Mouse (Mus musculus) kidney, embryonic 15.5 days (tissue): Measurements from ENCODE around the gene Plin1. TPM values are rescaled to one million over a fixed set of nuclear protein-coding genes. Genes with fewer than 3 reads are reported as not detected.

Source experiments
- ATAC-seq: fragments of 200-750 bp; cut with Nextera tagmentation; replicated peaks from 2 replicates; pipeline ENCODE4 v1.8.0; 2017; ENCODE audit warnings: moderate TSS enrichment; ENCODE audit not compliant: low FRiP score
- H3K27ac ChIP-seq: fragments of 300-500 bp; sonication (generic); 2 replicates; pipeline ENCODE4 v1.5.1; 2015; ENCODE audit warnings: mild to moderate bottlenecking, inconsistent platforms
- H3K27me3 ChIP-seq: fragments of 300-500 bp; sonication (generic); 2 replicates; pipeline ENCODE4 v1.6.1; 2015; ENCODE audit warnings: inconsistent platforms
- H3K36me3 ChIP-seq: fragments of 300-500 bp; sonication (generic); 2 replicates; pipeline ENCODE4 v1.6.1; 2015; ENCODE audit warnings: inconsistent platforms
- H3K4me1 ChIP-seq: fragments of 300-500 bp; sonication (generic); 2 replicates; pipeline ENCODE4 v1.6.1; 2015; ENCODE audit warnings: inconsistent platforms
- H3K4me2 ChIP-seq: fragments of 300-500 bp; sonication (generic); 2 replicates; pipeline ENCODE4 v1.6.1; 2015; ENCODE audit warnings: moderate library complexity, mild to moderate bottlenecking, inconsistent platforms
- H3K4me3 ChIP-seq: fragments of 300-500 bp; sonication (generic); replicated peaks from 2 replicates; pipeline ENCODE4 v1.5.1; 2015; ENCODE audit warnings: mild to moderate bottlenecking, inconsistent platforms
- H3K9ac ChIP-seq: fragments of 300-500 bp; sonication (generic); 2 replicates; pipeline ENCODE4 v1.6.1; 2015; ENCODE audit warnings: mild to moderate bottlenecking, inconsistent platforms
- H3K9me3 ChIP-seq: fragments of 300-500 bp; sonication (generic); replicated peaks from 2 replicates; pipeline ENCODE4 v1.6.1; 2016; ENCODE audit warnings: inconsistent platforms
- WGBS: fragments of 180-500 bp; shearing (Covaris S2); methylation state at CpG from one replicate; pipeline ENCODE4 v1.1.7; 2015; ENCODE audit warnings: mixed read lengths; 5-methylcytosine and 5-hydroxymethylcytosine counted together
- polyA plus RNA-seq: library from polyadenylated mRNA; unstranded; fragments of >200 nt; fragmentation: Nextera tagmentation; extraction: Ambion mirVana; gene quantifications from 2 replicates; pipeline ENCODE4 v1.2.1, GENCODE M21; 2015

Gene Plin1
- polyA plus RNA-seq, 1 experiment from 2014 or later = 0.70 TPM

DNA sequence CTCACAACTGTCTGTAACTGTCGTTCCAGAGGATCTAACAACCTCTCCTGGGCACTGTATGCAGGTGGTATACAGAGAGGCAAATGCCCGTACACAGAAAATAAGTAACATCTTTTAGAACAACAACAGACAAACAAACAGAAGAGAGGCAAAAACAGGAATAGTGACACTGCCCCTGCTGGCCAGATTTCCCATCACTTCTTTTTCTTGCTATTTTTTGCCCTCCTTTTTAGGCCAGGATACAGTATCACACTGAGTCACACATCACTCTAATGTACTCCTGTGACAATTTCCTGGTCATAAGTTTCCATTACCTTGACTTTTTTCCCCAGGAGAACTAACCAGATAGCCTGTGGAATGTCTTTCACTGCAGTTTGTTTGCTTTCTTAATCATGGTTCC, 23.6 kb upstream of the Plin1 start:
- H3K27me3 ChIP-seq = no peaks in the 10 kb centered on the region
- H3K9ac ChIP-seq = no peak overlapping the region
- no peaks in the 10 kb centered on the region for H3K9me3 ChIP-seq
- H3K36me3 ChIP-seq = no peaks in the 10 kb centered on the region
- H3K4me1 ChIP-seq = no peaks in the 10 kb centered on the region
- ATAC-seq = no peak
- 48% methylated on average over 2 of the region's 2 CpGs for WGBS
- H3K27ac ChIP-seq = no peak overlapping the region
- H3K4me3 ChIP-seq = no peak overlapping the region
- H3K4me2 ChIP-seq = no peak overlapping the region

- Histone ChIP-seq H3K4me1 (no peaks in the 10 kb centered on the region), H3K4me2 (no peak overlapping the region), H3K27ac (no peak overlapping the region), H3K36me3 (no peaks in the 10 kb centered on the region), H3K4me3 (no peak overlapping the region), H3K9ac (no peak overlapping the region), H3K9me3 (no peaks in the 10 kb centered on the region), H3K27me3 (0 out of 2 replicates have a peak, but pooled peaks cover 2% of the 10 kb centered on the region)
- 88% methylated on average over 6 of the region's 6 CpGs for WGBS
- no peak for ATAC-seq
Measured at GRCm38 (mm10) chr7:79749511-79749910, 16.8 kb upstream of the Plin1 start.

DNA sequence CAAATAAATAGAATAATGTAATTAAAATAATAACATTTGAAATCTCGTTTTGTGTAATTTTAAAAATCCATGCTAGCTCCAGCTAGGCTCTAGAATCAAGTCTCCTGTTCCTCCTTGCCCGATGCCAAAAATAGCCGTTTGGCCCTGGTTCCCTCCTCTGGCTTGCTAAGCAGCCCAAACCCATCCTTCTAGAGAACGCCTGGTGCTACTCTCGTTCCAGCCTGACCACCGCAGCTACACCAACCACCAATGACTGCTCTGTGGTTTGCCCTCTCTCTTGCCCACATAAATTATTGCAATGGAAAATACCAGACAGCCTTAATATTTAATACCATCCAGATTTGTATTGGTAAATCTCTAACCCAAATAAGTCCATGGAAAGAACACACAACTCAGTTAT, 15.0 kb upstream of the Plin1 start:
- Histone ChIP-seq H3K36me3 (no peaks in the 10 kb centered on the region), H3K4me1 (peaks cover 7% of the 10 kb centered on the region), H3K9me3 (no peaks in the 10 kb centered on the region), H3K4me2 (no peak overlapping the region), H3K9ac (no peak overlapping the region), H3K27ac (no peak overlapping the region), H3K4me3 (no peak overlapping the region), H3K27me3 (0 out of 2 replicates have a peak, but pooled peaks cover 2% of the 10 kb centered on the region)
- no peak for ATAC-seq
- 83% methylated on average over 6 of the region's 6 CpGs for WGBS

GRCm38 (mm10) chr7:79744585-79744984, 11.9 kb upstream of the Plin1 start:
- H3K4me2 ChIP-seq = no peak overlapping the region
- H3K4me1 ChIP-seq = peaks cover 7% of the 10 kb centered on the region
- H3K4me3 ChIP-seq = no peak overlapping the region
- 0 out of 2 replicates have a peak, but pooled peaks cover 2% of the 10 kb centered on the region for H3K27me3 ChIP-seq
- H3K9ac ChIP-seq = no peak overlapping the region
- 80% methylated on average over 5 of the region's 5 CpGs for WGBS
- H3K36me3 ChIP-seq = 0 out of 2 replicates have a peak, but pooled peaks cover 3% of the 10 kb centered on the region
- no peak for ATAC-seq
- H3K27ac ChIP-seq = no peak overlapping the region
- H3K9me3 ChIP-seq = no peaks in the 10 kb centered on the region

DNA sequence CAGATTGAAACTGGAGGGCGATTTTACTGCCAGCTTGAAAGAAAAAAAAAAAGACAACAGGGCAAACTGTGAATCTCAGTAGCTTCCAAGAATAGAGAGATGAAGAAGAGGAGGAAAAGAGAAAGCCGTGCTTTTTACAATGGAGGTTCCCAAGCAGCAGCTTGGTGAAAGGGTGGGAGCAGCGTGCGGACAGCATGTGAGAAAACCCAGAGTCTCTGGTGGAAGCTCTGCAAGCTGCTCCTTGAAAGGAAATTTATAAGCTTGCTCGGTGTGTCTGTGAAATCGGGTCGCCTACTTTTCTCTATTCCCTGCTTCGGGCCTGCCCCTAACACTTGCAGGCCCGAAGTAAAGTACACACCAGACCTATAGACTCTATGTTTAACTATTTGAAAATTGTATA, 11.3 kb upstream of the Plin1 start:
- H3K4me2 ChIP-seq = no peak overlapping the region
- 0 out of 2 replicates have a peak, but pooled peaks cover 4% of the 10 kb centered on the region for H3K36me3 ChIP-seq
- WGBS = 91% methylated on average over 9 of the region's 9 CpGs
- no peak overlapping the region for H3K9ac ChIP-seq
- H3K4me3 ChIP-seq = no peak overlapping the region
- ATAC-seq = no peak
- H3K4me1 ChIP-seq = peaks cover 7% of the 10 kb centered on the region
- no peak overlapping the region for H3K27ac ChIP-seq
- H3K27me3 ChIP-seq = 0 out of 2 replicates have a peak, but pooled peaks cover 2% of the 10 kb centered on the region
- no peaks in the 10 kb centered on the region for H3K9me3 ChIP-seq

DNA sequence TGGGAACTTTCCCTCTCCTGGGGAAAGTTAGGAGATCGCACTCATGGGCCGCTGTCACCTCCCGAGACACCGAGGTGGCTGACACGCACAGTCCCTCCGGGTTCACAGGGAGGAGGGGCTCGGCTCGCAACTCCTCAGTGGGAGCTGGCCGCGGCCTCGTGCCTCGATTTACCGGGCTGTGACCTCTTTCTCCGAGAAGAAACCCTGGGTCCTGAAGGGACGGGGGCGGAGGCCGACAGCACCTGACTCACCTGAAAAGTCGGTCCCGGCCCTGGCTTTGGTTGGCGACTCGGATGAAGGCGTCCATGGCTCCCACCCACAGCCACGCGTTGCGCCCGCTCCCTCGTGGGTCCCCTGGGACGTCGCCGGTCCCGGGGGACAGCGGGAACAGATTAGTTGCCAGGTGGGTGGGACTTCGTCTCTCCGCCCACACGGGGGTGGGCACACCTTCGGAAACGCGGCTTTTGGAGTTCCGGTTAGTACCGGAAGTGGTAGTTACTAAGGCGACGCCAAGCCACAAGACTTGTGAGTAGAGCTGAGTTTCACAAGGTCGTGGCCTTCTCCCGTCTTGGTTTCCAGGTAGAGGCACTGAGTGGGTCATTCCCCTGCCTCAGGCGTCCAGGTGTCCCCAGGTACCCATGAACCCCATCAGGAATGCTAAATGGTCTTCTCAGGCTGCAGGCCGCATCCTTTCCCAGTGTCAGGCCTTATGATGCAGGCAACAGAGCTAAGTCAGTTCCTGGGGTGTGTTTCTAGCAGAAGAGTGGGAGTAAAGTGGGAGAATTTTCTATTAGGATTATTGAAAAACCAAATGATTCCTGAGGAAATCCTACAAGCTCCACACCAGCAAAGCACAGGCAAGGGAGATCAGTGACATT, 10.2 kb upstream of the Plin1 start, which contains the start of the genes Pex11a and Wdr93:
Gene Pex11a (minus strand): TSS at position 473 of the 878 bp plus-strand sequence.
Gene Wdr93 (plus strand): TSS at position 505 of the 878 bp plus-strand sequence.
- Histone ChIP-seq H3K27me3 (no peaks in the 10 kb centered on the region), H3K4me2 (peak within 1 kb of the TSS; percentile 99), H3K4me1 (peaks cover 7% of the 10 kb centered on the region), H3K4me3 (peak within 1 kb of the TSS; percentile 79), H3K27ac (no peak within 1 kb of the TSS), H3K9me3 (no peaks in the 10 kb centered on the region), H3K9ac (peak within 1 kb of the TSS; percentile 63), H3K36me3 (0 out of 2 replicates have a peak, but pooled peaks cover 4% of the 10 kb centered on the region)
- ATAC-seq = peak; percentile 85
- 2% methylated on average over 46 of the region's 46 CpGs for WGBS

GRCm38 (mm10) chr7:79742277-79742658, 9.6 kb upstream of the Plin1 start:
- Histone ChIP-seq H3K27ac (no peak overlapping the region), H3K4me1 (peaks cover 7% of the 10 kb centered on the region), H3K36me3 (peaks cover 7% of the 10 kb centered on the region), H3K9ac (peak overlapping the region; percentile 63), H3K4me3 (peak overlapping the region; percentile 79), H3K9me3 (no peaks in the 10 kb centered on the region), H3K27me3 (no peaks in the 10 kb centered on the region), H3K4me2 (peak overlapping the region; percentile 99)
- 18% methylated on average over 11 of the region's 11 CpGs for WGBS
- no peak for ATAC-seq

DNA sequence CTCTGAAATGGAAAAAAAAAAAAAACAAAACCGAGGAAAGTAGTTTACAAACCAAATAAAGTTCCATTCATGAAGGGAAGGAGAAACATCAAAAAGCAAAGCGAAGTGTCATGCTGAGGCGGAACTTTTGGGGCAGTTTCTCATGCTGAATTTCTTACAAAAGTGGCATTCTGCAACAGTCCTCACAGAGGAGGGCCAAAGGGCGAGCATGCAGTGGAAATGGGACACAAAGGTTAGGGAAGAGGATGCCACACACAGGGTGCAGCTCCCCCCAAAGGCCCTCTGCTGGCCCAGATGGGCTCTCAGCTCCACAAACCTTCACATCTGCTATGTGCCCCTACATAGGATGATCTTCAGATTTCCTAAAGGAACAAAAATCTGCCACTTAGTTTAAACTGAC, 7.6 kb upstream of the Plin1 start:
- Histone ChIP-seq H3K9me3 (no peaks in the 10 kb centered on the region), H3K9ac (no peak overlapping the region), H3K4me2 (no peak overlapping the region), H3K4me1 (peaks cover 7% of the 10 kb centered on the region), H3K27ac (no peak overlapping the region), H3K27me3 (no peaks in the 10 kb centered on the region), H3K4me3 (no peak overlapping the region), H3K36me3 (peaks cover 17% of the 10 kb centered on the region)
- 76% methylated on average over 4 of the region's 4 CpGs for WGBS
- no peak for ATAC-seq

DNA sequence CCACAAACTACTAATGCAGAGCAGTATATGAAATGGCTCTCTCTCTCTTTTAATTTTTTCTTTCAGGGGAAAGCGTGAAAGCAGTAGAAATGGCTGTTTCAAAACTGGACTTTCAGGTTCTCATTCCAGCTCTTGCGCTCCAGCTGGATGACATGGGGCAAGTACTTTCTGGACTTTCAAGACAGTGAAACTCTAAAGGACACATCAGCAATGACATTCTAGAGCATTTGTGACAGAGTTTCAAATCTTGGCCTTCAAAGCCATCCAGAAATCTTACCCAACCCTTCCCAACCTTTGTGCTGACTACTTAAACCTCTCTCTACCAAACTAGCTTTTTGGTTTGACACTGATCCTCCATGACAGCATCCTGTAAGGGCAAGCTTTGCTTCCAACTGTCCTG, 6.2 kb upstream of the Plin1 start:
- Histone ChIP-seq H3K4me3 (no peak overlapping the region), H3K27me3 (no peaks in the 10 kb centered on the region), H3K4me1 (peaks cover 7% of the 10 kb centered on the region), H3K9ac (no peak overlapping the region), H3K27ac (no peak overlapping the region), H3K9me3 (no peaks in the 10 kb centered on the region), H3K4me2 (no peak overlapping the region), H3K36me3 (peaks cover 17% of the 10 kb centered on the region)
- ATAC-seq = no peak
- 88% methylated on average over 2 of the region's 2 CpGs for WGBS

- no peaks in the 10 kb centered on the region for H3K27me3 ChIP-seq
- H3K36me3 ChIP-seq = peaks cover 17% of the 10 kb centered on the region
- no peak overlapping the region for H3K4me2 ChIP-seq
- H3K4me1 ChIP-seq = no peaks in the 10 kb centered on the region
- no peak overlapping the region for H3K4me3 ChIP-seq
- ATAC-seq = no peak
- H3K9me3 ChIP-seq = no peaks in the 10 kb centered on the region
- H3K27ac ChIP-seq = no peak overlapping the region
- no peak overlapping the region for H3K9ac ChIP-seq
- WGBS = 88% methylated on average over 14 of the region's 14 CpGs
Measured at GRCm38 (mm10) chr7:79736511-79736910, 3.8 kb upstream of the Plin1 start.

- no peak overlapping the region for H3K4me2 ChIP-seq
- peaks cover 13% of the 10 kb centered on the region for H3K36me3 ChIP-seq
- ATAC-seq = 0 out of 2 replicates have a peak, but pooled peaks have one; percentile 69
- H3K27me3 ChIP-seq = no peaks in the 10 kb centered on the region
- H3K27ac ChIP-seq = no peak overlapping the region
- 62% methylated on average over 8 of the region's 8 CpGs for WGBS
- no peak overlapping the region for H3K9ac ChIP-seq
- no peaks in the 10 kb centered on the region for H3K4me1 ChIP-seq
- H3K4me3 ChIP-seq = no peak overlapping the region
- H3K9me3 ChIP-seq = no peaks in the 10 kb centered on the region
Measured at GRCm38 (mm10) chr7:79734563-79734962, 1.9 kb upstream of the Plin1 start.

DNA sequence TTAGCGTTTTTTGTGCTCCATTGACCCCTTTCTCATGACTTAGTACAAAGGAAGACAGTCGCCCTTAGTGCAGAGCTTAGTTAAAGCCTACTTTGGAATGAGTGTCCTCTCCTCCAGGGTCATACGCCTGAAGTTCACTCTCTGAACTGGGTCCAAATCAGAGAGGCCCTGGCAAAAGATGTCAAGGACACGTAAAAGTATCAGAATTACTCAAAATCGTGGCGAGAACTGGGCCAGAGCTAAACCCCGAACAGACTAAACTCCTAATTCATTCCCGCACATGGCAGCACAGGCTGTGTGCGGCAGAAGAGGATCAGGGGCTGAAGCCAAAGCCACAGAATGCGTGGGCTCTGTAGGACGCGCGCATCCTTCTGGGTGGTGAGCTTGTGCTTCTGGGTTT, 1.3 kb downstream of the Plin1 start:
- 84% methylated on average over 13 of the region's 13 CpGs for WGBS
- ATAC-seq = no peak
- Histone ChIP-seq H3K4me3 (no peak overlapping the region), H3K4me1 (0 out of 2 replicates have a peak, but pooled peaks cover 3% of the 10 kb centered on the region), H3K36me3 (0 out of 2 replicates have a peak, but pooled peaks cover 1% of the 10 kb centered on the region), H3K27me3 (peaks cover 4% of the 10 kb centered on the region), H3K27ac (no peak overlapping the region), H3K9me3 (no peaks in the 10 kb centered on the region), H3K4me2 (no peak overlapping the region), H3K9ac (no peak overlapping the region)
